Mouse (Mus musculus) midbrain, embryonic 11.5 days (tissue): ENCODE data around the gene Bbox1. TPM values are rescaled to one million over a fixed set of nuclear protein-coding genes. Genes with fewer than 3 reads are reported as not detected.

Experiments
- ATAC-seq: fragments of 200-750 bp; cut with Nextera tagmentation; 2 replicates; pipeline ENCODE4 v1.8.0; 2017; ENCODE audit warnings: moderate TSS enrichment, moderate library complexity; ENCODE audit not compliant: low FRiP score
- DNase-seq: peaks from one replicate; pipeline ENCODE4 v3.0.0; 2015; ENCODE audit warnings: low spot score; ENCODE audit errors: missing footprints
- H3K27ac ChIP-seq: fragments of 300-500 bp; sonication (generic); 2 replicates; pipeline ENCODE4 v1.5.1; 2014; ENCODE audit warnings: low read depth, low read length
- H3K27me3 ChIP-seq: fragments of 300-500 bp; sonication (generic); 2 replicates; pipeline ENCODE4 v1.6.1; 2014; ENCODE audit warnings: mild to moderate bottlenecking, low read length, moderate library complexity, mixed read lengths; ENCODE audit not compliant: control insufficient read depth, insufficient read depth
- H3K36me3 ChIP-seq: fragments of 300-500 bp; sonication (generic); 2 replicates; pipeline ENCODE4 v1.6.1; 2014; ENCODE audit warnings: mild to moderate bottlenecking, low read length, moderate library complexity, mixed read lengths; ENCODE audit not compliant: control insufficient read depth, insufficient read depth
- H3K4me1 ChIP-seq: fragments of 300-500 bp; sonication (generic); 2 replicates; pipeline ENCODE4 v1.6.1; 2014; ENCODE audit warnings: low read length; ENCODE audit not compliant: control insufficient read depth, insufficient read depth
- H3K4me2 ChIP-seq: fragments of 300-500 bp; sonication (generic); 2 replicates; pipeline ENCODE4 v1.6.1; 2014; ENCODE audit warnings: mild to moderate bottlenecking, moderate library complexity
- H3K4me3 ChIP-seq: fragments of 300-500 bp; sonication (generic); 2 replicates; pipeline ENCODE4 v1.5.1; 2014; ENCODE audit warnings: low read depth, low read length
- H3K9ac ChIP-seq: fragments of 300-500 bp; sonication (generic); 2 replicates; pipeline ENCODE4 v1.6.1; 2014; ENCODE audit warnings: low read length
- H3K9me3 ChIP-seq: fragments of 300-500 bp; sonication (generic); 2 replicates; pipeline ENCODE4 v1.6.1; 2016; ENCODE audit warnings: low read length; ENCODE audit not compliant: control insufficient read depth
- WGBS: fragments of 180-500 bp; shearing (Covaris S2); extraction: QIAGEN DNeasy Blood & Tissue Kit; methylation state at CpG from one replicate; pipeline ENCODE4 v1.1.7; 2014; 5-methylcytosine and 5-hydroxymethylcytosine counted together
- polyA plus RNA-seq: library from polyadenylated mRNA; unstranded; fragments of >200 nt; fragmentation: Nextera tagmentation; extraction: Ambion mirVana; gene quantifications from 2 replicates; pipeline ENCODE4 v1.2.1, GENCODE M21; 2014

Gene Bbox1
- polyA plus RNA-seq, 1 experiment from 2014 or later = not detected

DNA sequence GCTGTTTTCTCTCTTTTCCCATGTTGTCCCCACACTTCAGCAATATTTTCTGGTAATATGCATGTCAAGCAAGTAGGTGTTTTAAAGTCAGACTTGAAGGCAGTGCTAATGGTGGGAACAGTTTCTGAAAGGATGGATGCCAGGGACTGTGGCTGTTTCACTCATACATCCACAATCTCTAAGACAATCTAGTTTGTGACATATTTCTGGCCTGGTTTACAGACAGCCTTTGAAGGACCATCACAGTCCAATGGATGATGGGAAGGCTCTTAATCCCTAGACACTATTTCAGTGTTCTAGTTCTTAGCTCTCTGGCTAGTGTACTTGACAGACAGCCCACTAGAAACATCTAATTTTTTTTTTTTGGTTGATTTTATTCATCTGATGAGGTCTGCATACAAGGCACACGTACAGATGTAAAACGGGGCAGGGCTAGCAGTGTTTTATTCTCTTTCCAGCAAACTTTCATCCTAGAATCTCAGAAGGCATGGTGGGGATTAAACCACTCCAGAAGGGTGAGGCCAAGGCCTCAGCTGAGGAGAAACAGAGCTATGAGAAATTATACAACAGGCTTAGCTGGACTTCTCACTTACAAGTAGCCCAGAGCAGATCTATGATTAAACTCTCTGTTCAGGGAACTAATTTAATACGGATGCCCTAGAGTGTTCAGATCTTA lies 28.4 kb downstream of the Bbox1 start:
- H3K36me3 ChIP-seq = no peaks in the 10 kb centered on the region
- H3K4me1 ChIP-seq = no peaks in the 10 kb centered on the region
- no peaks in the 10 kb centered on the region for H3K9me3 ChIP-seq
- no peak overlapping the region for H3K4me2 ChIP-seq
- WGBS = 85% methylated on average over 3 of the region's 3 CpGs
- ATAC-seq (no peak), DNase-seq (no peak)
- no peak overlapping the region for H3K9ac ChIP-seq
- no peaks in the 10 kb centered on the region for H3K27me3 ChIP-seq
- H3K27ac ChIP-seq = no peak overlapping the region
- H3K4me3 ChIP-seq = no peak overlapping the region

DNA sequence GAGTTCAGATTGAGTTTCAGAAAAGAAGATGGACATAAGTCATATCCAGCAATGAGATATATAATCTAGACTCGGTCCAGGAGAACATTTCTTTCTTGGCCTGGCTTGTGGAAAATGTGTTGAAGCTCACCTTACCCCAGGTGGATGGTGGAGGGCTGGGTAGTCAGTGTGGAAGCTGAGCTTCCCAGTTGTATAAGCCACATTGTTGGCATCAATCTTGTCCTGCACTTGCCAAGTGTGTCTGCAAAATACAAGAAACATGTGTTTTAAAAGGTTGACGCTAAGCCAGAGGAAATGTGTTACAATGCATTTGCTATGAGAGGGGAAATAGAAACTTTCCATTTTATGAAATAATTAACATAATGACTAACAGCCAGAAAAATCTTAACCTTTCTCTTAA lies 38.9 kb downstream of the Bbox1 start:
- no peak overlapping the region for H3K4me2 ChIP-seq
- 79% methylated on average over 2 of the region's 2 CpGs for WGBS

DNA sequence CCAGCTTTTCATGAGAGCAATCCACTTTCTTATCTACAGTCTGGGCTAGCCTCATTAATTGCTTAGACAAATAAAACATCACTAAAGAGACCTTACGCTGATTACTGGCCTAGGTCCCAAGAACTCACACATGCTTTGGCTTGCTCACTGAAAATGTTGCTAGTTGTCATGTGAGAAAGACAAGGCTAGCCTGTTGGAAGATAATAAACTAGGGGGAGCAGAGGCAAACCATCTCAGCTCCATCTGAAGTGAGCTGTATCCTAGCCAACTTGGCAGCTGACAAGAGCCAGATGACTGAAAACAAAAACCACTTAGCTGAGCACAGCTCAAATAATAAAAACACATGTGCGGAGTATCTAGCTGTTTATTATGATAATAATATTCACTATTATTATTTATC lies 40.2 kb downstream of the Bbox1 start:
- Histone ChIP-seq H3K4me3 (no peak overlapping the region), H3K27me3 (no peaks in the 10 kb centered on the region), H3K4me1 (no peaks in the 10 kb centered on the region), H3K4me2 (no peak overlapping the region), H3K27ac (no peak overlapping the region), H3K36me3 (no peaks in the 10 kb centered on the region), H3K9me3 (no peaks in the 10 kb centered on the region), H3K9ac (no peak overlapping the region)
- 94% methylated on average over 2 of the region's 2 CpGs for WGBS
- DNase-seq (no peak), ATAC-seq (no peak)

More for the DNA sequence above, 38.9 kb downstream of the Bbox1 start:
- ATAC-seq (no peak), DNase-seq (peak; percentile 8)
- H3K4me1 ChIP-seq = no peaks in the 10 kb centered on the region
- H3K27ac ChIP-seq = no peak overlapping the region
- no peaks in the 10 kb centered on the region for H3K27me3 ChIP-seq
- H3K36me3 ChIP-seq = no peaks in the 10 kb centered on the region
- no peaks in the 10 kb centered on the region for H3K9me3 ChIP-seq
- no peak overlapping the region for H3K4me3 ChIP-seq
- no peak overlapping the region for H3K9ac ChIP-seq

DNA sequence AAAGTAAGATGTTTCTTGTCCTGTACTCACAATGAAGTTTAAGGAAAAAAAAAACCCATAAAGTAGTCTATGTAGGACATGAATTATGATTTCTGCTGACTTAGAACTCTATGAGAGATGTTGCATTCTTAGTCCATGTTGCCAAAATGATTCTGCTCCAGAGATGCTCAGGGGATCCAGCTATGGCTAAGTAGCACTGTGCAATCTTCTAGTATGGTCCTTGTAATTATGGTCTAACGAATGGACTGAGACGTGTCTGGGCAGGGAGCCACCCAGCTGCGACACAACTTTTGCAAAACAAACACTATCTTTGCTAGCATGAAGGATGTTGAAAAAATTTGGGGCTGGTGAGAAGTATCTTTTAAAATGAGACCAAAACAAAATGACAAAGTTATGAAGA lies 45.1 kb downstream of the Bbox1 start:
- no peak overlapping the region for H3K27ac ChIP-seq
- H3K9me3 ChIP-seq = no peaks in the 10 kb centered on the region
- no peaks in the 10 kb centered on the region for H3K27me3 ChIP-seq
- no peak overlapping the region for H3K4me2 ChIP-seq
- 88% methylated on average over 3 of the region's 3 CpGs for WGBS
- H3K4me1 ChIP-seq = no peaks in the 10 kb centered on the region
- H3K4me3 ChIP-seq = no peak overlapping the region
- DNase-seq (peak; percentile 59), ATAC-seq (no peak)
- no peaks in the 10 kb centered on the region for H3K36me3 ChIP-seq
- no peak overlapping the region for H3K9ac ChIP-seq

DNA sequence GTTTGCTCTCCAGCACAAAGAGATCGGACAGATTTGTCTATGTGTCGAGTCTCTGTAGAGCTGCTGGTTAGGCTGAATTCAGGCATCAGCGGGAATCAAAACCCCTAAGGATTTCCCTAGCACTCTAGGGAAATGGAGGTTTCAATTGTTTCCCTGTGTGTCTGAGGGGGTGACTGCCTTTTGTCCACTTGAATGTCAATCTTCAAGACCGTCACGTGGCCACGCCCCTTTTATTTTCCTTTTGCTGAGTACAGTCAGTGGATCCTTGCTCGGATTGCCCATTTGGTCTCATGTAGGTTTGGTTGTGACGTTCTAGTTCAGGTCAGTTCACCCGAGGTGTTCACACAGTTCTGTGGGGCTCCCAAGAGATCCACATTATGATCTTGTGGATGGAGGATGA lies 82.1 kb downstream of the Bbox1 start:
- Histone ChIP-seq H3K4me3 (no peak overlapping the region), H3K4me1 (no peaks in the 10 kb centered on the region), H3K36me3 (no peaks in the 10 kb centered on the region), H3K27ac (no peak overlapping the region), H3K9me3 (no peaks in the 10 kb centered on the region), H3K4me2 (no peak overlapping the region), H3K9ac (no peak overlapping the region), H3K27me3 (no peaks in the 10 kb centered on the region)
- ATAC-seq (no peak), DNase-seq (peak; percentile 62)
- WGBS = 80% methylated on average over 9 of the region's 9 CpGs

DNA sequence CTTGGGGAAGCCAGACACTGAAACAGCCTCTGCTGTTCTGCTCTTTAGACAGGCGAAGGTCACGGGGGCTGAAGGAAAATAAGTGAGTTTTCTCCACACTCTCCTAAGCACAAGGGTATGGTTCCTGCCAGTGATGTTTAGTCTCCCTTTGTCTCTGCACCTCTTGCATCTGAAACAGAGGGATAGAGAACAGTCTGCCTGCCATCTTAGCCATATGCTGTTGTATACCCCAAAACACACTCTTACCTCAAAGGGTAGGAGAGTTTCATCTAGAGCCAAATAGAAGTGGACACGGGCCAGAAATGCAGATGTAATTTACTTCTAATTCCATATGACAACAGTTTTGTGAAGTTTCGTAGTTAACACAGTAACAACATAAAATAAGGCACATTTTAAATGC lies 83.6 kb downstream of the Bbox1 start:
- Histone ChIP-seq H3K4me2 (no peak overlapping the region), H3K36me3 (no peaks in the 10 kb centered on the region), H3K4me3 (no peak overlapping the region), H3K4me1 (no peaks in the 10 kb centered on the region), H3K9ac (no peak overlapping the region), H3K27ac (no peak overlapping the region), H3K27me3 (no peaks in the 10 kb centered on the region), H3K9me3 (no peaks in the 10 kb centered on the region)
- no peak for ATAC-seq
- no peak for DNase-seq
- 83% methylated on average over 4 of the region's 4 CpGs for WGBS

DNA sequence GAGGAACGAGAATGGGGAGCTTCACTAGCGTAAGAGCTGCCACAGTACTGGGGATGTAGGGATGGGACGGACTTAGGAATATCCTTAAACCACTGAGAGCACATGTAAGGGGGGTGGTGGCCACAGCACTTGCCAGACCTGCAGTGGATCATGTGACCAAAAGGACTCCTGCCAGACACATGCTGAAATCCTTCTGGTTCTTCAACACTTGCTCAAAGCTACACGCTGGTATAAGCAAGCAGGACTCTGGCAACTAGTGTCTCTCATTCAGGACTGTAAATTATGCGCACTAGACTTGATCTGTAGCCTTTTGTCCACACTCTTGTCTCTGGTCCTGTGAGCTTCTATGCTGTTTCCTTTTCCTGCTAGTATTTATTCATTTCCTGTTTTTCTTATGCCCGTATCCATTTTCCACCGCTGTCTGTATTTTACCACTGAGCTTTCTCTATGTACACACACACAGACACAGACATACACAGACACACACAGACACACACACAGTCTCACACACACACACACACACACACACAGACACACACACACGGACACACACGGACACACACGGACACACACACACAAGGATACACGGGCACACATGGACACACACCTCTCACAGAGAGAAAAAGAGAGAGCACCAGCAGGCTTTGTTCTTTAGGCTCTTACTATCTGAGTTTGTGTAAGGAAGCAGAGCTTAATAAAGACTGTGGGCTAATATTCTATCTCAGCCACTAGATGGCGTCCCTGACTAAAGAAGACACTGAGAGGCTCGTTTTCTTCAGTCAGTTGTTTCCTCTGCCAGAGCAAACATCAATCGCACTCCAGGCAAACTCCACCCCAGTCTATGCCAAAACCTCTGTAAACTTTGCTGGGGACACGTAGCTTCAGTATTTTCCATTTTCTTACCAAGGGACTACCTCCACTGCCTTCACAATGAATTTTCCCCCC lies 84.9 kb downstream of the Bbox1 start:
- peak; percentile 92 for ATAC-seq
- H3K27ac ChIP-seq = no peak overlapping the region
- DNase-seq = peak; percentile 95
- no peak overlapping the region for H3K4me3 ChIP-seq
- no peaks in the 10 kb centered on the region for H3K36me3 ChIP-seq
- H3K9ac ChIP-seq = no peak overlapping the region
- no peak overlapping the region for H3K4me2 ChIP-seq
- H3K4me1 ChIP-seq = no peaks in the 10 kb centered on the region
- H3K27me3 ChIP-seq = no peaks in the 10 kb centered on the region
- no peaks in the 10 kb centered on the region for H3K9me3 ChIP-seq
- WGBS = 41% methylated on average over 15 of the region's 15 CpGs

DNA sequence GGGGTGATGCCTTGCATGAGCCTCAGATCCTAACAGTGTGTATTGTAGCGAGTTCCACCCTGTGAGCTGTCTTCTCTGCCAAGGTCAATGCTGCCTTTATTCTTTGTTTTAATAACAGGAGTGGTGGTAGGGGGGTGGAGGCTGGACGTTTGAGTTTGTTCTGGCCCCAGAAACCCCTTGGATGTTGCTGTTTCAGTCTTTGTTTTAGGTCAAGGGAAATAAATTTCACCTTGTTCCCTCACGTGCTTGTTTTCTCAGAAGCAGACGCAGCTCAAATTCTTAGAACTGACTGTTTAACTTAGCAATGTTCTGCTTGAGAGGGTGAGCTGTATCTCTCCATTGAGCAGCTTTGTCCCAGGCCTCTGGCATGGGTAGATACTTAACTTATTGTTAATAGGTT lies 87.9 kb downstream of the Bbox1 start:
- H3K9me3 ChIP-seq = no peaks in the 10 kb centered on the region
- DNase-seq (no peak), ATAC-seq (no peak)
- no peak overlapping the region for H3K4me3 ChIP-seq
- 54% methylated on average over 4 of the region's 4 CpGs for WGBS
- no peak overlapping the region for H3K9ac ChIP-seq
- H3K27ac ChIP-seq = no peak overlapping the region
- no peaks in the 10 kb centered on the region for H3K36me3 ChIP-seq
- H3K4me2 ChIP-seq = no peak overlapping the region
- no peaks in the 10 kb centered on the region for H3K27me3 ChIP-seq
- no peaks in the 10 kb centered on the region for H3K4me1 ChIP-seq

DNA sequence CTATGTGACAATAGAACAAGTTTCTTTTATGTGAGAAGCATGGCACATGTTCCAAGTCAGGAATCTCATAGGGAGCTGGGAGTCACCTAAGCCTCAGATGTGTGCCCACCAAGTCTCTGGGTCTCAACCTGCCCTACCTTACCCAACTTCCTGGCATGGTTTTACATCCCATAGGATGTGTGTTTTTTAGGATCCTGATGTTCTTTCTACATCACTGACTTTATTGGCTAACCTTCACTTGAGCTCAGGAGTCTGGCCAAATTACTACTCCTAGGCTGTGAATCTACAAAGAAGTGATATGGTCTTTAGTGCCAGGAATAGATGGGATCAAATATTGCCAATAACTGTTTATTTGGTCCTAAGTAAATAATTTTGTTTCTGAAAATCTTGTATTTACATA lies 88.4 kb downstream of the Bbox1 start:
- Histone ChIP-seq H3K36me3 (no peaks in the 10 kb centered on the region), H3K27ac (no peak overlapping the region), H3K4me1 (no peaks in the 10 kb centered on the region), H3K4me3 (no peak overlapping the region), H3K4me2 (no peak overlapping the region), H3K27me3 (no peaks in the 10 kb centered on the region), H3K9me3 (no peaks in the 10 kb centered on the region), H3K9ac (no peak overlapping the region)
- DNase-seq (no peak), ATAC-seq (no peak)
